Mouse (Mus musculus) bone marrow macrophage, adult 2 months (primary cell): ENCODE results near the gene Svs2.

ENCODE experiments used
- CTCF ChIP-seq: IDR thresholded peaks from 2 replicates; pipeline ENCODE4 v1.5.1; 2012; ENCODE audit warnings: low read depth, mild to moderate bottlenecking, low read length, moderate library complexity
- POLR2A ChIP-seq: IDR thresholded peaks from 2 replicates; pipeline ENCODE4 v1.6.1; 2012; ENCODE audit warnings: mild to moderate bottlenecking, low read depth, low read length, borderline replicate concordance

DNA sequence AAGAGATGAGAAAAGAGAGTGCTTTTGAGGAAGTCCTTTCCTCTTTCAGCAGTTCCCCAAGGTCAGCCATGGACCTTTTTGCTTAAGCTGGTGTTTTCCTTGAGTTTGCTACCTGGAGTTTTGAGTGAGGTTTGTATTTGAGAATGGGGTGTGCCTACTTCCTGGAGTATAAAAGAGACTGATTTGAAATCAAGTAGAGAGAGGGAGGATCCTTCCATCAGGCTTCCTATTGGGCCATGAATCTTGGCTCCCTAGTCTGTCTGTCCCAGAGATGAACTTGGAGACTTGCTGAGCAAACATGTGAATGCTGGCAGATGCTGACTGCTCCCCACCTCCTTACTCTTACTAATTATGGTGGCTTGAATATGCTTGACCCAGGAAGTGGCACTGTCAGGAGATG, 46.0 kb downstream of the Svs2 start:
- no peak for TF ChIP-seq POLR2A
- no peak for TF ChIP-seq CTCF
